Mouse (Mus musculus) CH12.LX (cell line): ENCODE results near the gene Cds1. TPM values are rescaled to one million over a fixed set of nuclear protein-coding genes. Genes with fewer than 3 reads are reported as not detected.

Source experiments
- DNase-seq: peaks from one replicate; pipeline ENCODE4 v3.0.0-alpha.2; 2013; ENCODE audit errors: extremely low read depth
- H3K27ac ChIP-seq: 2 replicates; pipeline ENCODE4 v1.5.1; 2012; ENCODE audit warnings: low read depth, mild to moderate bottlenecking, control low read depth, moderate library complexity; ENCODE audit not compliant: insufficient read depth
- H3K27me3 ChIP-seq: replicated peaks from 2 replicates; pipeline ENCODE3; 2012; ENCODE audit warnings: inconsistent platforms
- H3K36me3 ChIP-seq, 2 experiments: replicated peaks in 1 of 2; 2 replicates each; pipeline versions ENCODE3 to v1.6.1; 2012; ENCODE audit warnings: inconsistent platforms in 1 of 2, low read length in 1 of 2, mild to moderate bottlenecking in 1 of 2, mixed read lengths in 1 of 2, moderate library complexity in 1 of 2; ENCODE audit not compliant: control insufficient read depth in 1 of 2, insufficient read depth in 1 of 2
- H3K4me1 ChIP-seq, 2 experiments: 2 replicates each; pipeline ENCODE4 v1.6.1; 2012; ENCODE audit warnings: inconsistent platforms in 1 of 2, moderate library complexity in 1 of 2; ENCODE audit not compliant: insufficient read depth in 2 of 2, control insufficient read depth in 1 of 2
- H3K4me2 ChIP-seq: 2 replicates; pipeline ENCODE4 v1.6.1; 2012; ENCODE audit warnings: low read depth, mild to moderate bottlenecking, control low read depth; ENCODE audit not compliant: poor library complexity, insufficient read depth, severe bottlenecking
- H3K4me3 ChIP-seq, 3 experiments: fragments of 150-350 bp in 1 of 3; sonication (generic) in 1 of 3; replicated peaks in 1 of 3; 2 replicates each; pipeline versions ENCODE3 to v1.5.1; 2011 to 2012; ENCODE audit warnings: low read depth in 2 of 3, low read length in 2 of 3, mild to moderate bottlenecking in 2 of 3, moderate library complexity in 2 of 3, control low read depth in 1 of 3, improper control_type of control experiment in 1 of 3, inconsistent platforms in 1 of 3, mixed read lengths in 1 of 3; ENCODE audit not compliant: poor library complexity in 1 of 3
- H3K79me2 ChIP-seq: replicated peaks from 2 replicates; pipeline ENCODE4 v1.6.1; 2012; ENCODE audit warnings: mild to moderate bottlenecking, moderate library complexity; ENCODE audit not compliant: control insufficient read depth, poor library complexity, insufficient read depth, severe bottlenecking; ENCODE audit errors: extremely low read depth
- H3K9ac ChIP-seq: 2 replicates; pipeline ENCODE4 v1.6.1; 2012; ENCODE audit warnings: low read depth, mild to moderate bottlenecking, control low read depth, moderate library complexity; ENCODE audit not compliant: insufficient read depth
- H3K9me3 ChIP-seq: replicated peaks from 2 replicates; pipeline ENCODE3; 2012; ENCODE audit warnings: low read length, inconsistent platforms, mixed read lengths
- BHLHE40 ChIP-seq: IDR thresholded peaks from 2 replicates; pipeline ENCODE4 v1.6.1; 2011; ENCODE audit warnings: mild to moderate bottlenecking, low read depth, low read length, improper control_type of control experiment
- CHD2 ChIP-seq: IDR thresholded peaks from 2 replicates; pipeline ENCODE4 v1.6.1; 2011; ENCODE audit warnings: low read length, improper control_type of control experiment
- E2F4 ChIP-seq: IDR thresholded peaks from 2 replicates; pipeline ENCODE4 v1.6.1; 2011; ENCODE audit warnings: low read depth, low read length, improper control_type of control experiment; ENCODE audit not compliant: insufficient replicate concordance
- ELF1 ChIP-seq: IDR thresholded peaks from 2 replicates; pipeline ENCODE4 v1.6.1; 2014; ENCODE audit warnings: low read depth, mild to moderate bottlenecking, inconsistent platforms, low read length, improper control_type of control experiment
- ETS1 ChIP-seq: conservative IDR thresholded peaks from 2 replicates; pipeline ENCODE4 v1.6.1; 2012; ENCODE audit warnings: low read depth, mild to moderate bottlenecking, inconsistent platforms, low read length, improper control_type of control experiment, moderate library complexity
- MAFK ChIP-seq: IDR thresholded peaks from 2 replicates; pipeline ENCODE4 v1.6.1; 2011; ENCODE audit warnings: low read length, improper control_type of control experiment; ENCODE audit not compliant: insufficient replicate concordance
- MXI1 ChIP-seq: IDR thresholded peaks from 2 replicates; pipeline ENCODE4 v1.6.1; 2011; ENCODE audit warnings: mild to moderate bottlenecking, low read depth, low read length, improper control_type of control experiment
- NRF1 ChIP-seq: IDR thresholded peaks from 2 replicates; pipeline ENCODE4 v1.6.1; 2014; ENCODE audit warnings: low read depth, mild to moderate bottlenecking, inconsistent platforms, low read length, improper control_type of control experiment, moderate library complexity
- POLR2A ChIP-seq: IDR thresholded peaks from 2 replicates; pipeline ENCODE4 v1.6.1; 2011; ENCODE audit warnings: low read depth, mild to moderate bottlenecking, improper control_type of control experiment, low read length
- RCOR1 ChIP-seq: conservative IDR thresholded peaks from 2 replicates; pipeline ENCODE4 v1.6.1; 2012; ENCODE audit warnings: low read depth, mild to moderate bottlenecking, inconsistent platforms, low read length, improper control_type of control experiment
- SIN3A ChIP-seq: IDR thresholded peaks from 2 replicates; pipeline ENCODE4 v1.6.1; 2012; ENCODE audit warnings: low read length, improper control_type of control experiment, inconsistent platforms
- SMC3 ChIP-seq: IDR thresholded peaks from 2 replicates; pipeline ENCODE4 v1.6.1; 2011; ENCODE audit warnings: low read depth, low read length, improper control_type of control experiment
- TBP ChIP-seq: conservative IDR thresholded peaks from 2 replicates; pipeline ENCODE4 v1.6.1; 2011; ENCODE audit warnings: low read depth, low read length, improper control_type of control experiment
- TCF12 ChIP-seq: IDR thresholded peaks from 2 replicates; pipeline ENCODE4 v1.6.1; 2014; ENCODE audit warnings: low read depth, mild to moderate bottlenecking, inconsistent platforms, low read length, improper control_type of control experiment
- USF2 ChIP-seq: conservative IDR thresholded peaks from 2 replicates; pipeline ENCODE4 v1.6.1; 2011; ENCODE audit warnings: low read depth, low read length, improper control_type of control experiment
- ZKSCAN1 ChIP-seq: IDR thresholded peaks from 2 replicates; pipeline ENCODE4 v1.6.1; 2012; ENCODE audit warnings: low read depth, inconsistent platforms, low read length, improper control_type of control experiment, borderline replicate concordance
- ZMIZ1 ChIP-seq: IDR thresholded peaks from 2 replicates; pipeline ENCODE4 v1.6.1; 2012; ENCODE audit warnings: low read depth, mild to moderate bottlenecking, inconsistent platforms, low read length, improper control_type of control experiment
- dilution Hi-C: fragments of 300-500 bp; cut with MboI; formaldehyde crosslinking; loops from 2 replicates; pipeline ENCODE4 v1.14.3; 2020; ENCODE audit warnings: low sequenced_read_pairs; ENCODE audit not compliant: extremely low pct_unique_long_range_greater_than_20kb, extremely low pct_ligation_motif_present
- in situ Hi-C: fragments of 300-500 bp; cut with MboI; formaldehyde crosslinking; loops from 3 replicates; pipeline ENCODE4 v1.14.3; 2019; ENCODE audit warnings: low sequenced_read_pairs, low pct_ligation_motif_present, low pct_unique_long_range_greater_than_20kb, mixed read lengths
- polyA plus RNA-seq: library from polyadenylated mRNA; unstranded; fragments of >175 nt; gene quantifications from 2 replicates; pipeline ENCODE4 v1.2.1, GENCODE M21; 2012; ENCODE audit warnings: low read depth; ENCODE audit not compliant: insufficient read length
- total RNA-seq, 2 experiments: library from RNA; depleted of rRNA; stranded (reverse); fragments of 300-350 nt in 1 of 2; fragments of >200 nt in 1 of 2; gene quantifications; 2 replicates each; pipeline ENCODE4 v1.2.3; 2012 to 2014

Cds1 gene
- total and polyA plus RNA-seq, 3 experiments: not detected

DNA sequence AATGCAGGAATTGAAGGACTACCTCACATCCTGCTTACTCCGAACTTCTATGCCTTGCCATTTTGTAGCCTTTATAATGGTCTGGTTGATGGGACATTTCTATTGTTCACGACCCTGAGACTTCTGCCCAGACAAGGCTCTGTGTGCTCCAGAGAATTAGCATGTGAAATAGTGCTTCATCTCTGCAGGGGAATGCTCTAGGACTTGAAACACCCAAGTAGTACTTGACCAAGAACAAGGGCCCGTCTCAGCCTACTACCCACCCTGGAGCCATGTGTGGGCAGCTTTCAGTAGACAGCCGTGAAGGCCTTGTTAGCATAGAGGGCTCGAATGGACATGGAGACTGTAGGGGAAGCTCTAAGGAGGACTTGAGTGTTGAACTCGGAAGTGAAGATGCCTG lies 2.6 kb downstream of the Cds1 start:
- no peak overlapping the region for H3K9ac ChIP-seq
- H3K36me3 ChIP-seq: no peaks in the 10 kb centered on the region
- peaks cover 84% of the 10 kb centered on the region for H3K9me3 ChIP-seq
- no peak overlapping the region for H3K27ac ChIP-seq
- no peaks in the 10 kb centered on the region for H3K27me3 ChIP-seq
- no peaks in the 10 kb centered on the region for H3K79me2 ChIP-seq
- in situ Hi-C loops: no loop called here
- no peak overlapping the region for H3K4me3 ChIP-seq
- H3K4me1 ChIP-seq: no peaks in the 10 kb centered on the region
- TF ChIP-seq NRF1 (no peak), TCF12 (no peak), RCOR1 (no peak), SIN3A (no peak), MAFK (no peak), POLR2A (no peak), CHD2 (no peak), MXI1 (no peak), E2F4 (no peak)
- no peak overlapping the region for H3K4me2 ChIP-seq
- dilution Hi-C loops: no loop called here
- no peak for DNase-seq

DNA sequence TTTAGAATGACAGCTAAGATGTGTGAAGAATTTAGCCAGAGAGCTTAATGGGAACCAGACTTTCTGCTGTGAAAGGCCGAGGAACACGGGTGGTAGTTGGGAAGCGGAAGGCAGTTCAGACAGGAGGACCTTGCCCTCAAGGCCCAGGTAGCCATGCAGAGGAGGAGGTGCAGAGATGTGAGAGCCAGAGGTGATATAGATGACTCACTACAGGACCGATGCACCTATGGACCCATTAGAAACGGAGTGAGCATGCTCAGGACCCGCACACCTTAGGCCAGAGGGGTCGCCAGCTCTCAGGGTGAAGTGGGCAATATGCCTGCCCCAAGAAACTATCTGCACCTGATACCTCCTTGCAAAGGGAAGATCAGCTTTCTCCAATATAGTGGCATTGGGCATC lies 3.6 kb downstream of the Cds1 start:
- Histone ChIP-seq H3K4me1 (no peaks in the 10 kb centered on the region), H3K9ac (no peak overlapping the region), H3K27me3 (no peaks in the 10 kb centered on the region), H3K4me3 (no peak overlapping the region), H3K79me2 (no peaks in the 10 kb centered on the region), H3K4me2 (no peak overlapping the region), H3K27ac (no peak overlapping the region), H3K9me3 (peaks cover 86% of the 10 kb centered on the region), H3K36me3 (no peaks in the 10 kb centered on the region)
- dilution Hi-C loops: no loop called here
- in situ Hi-C loops: no loop called here
- TF ChIP-seq USF2: no peak
- no peak for TF ChIP-seq ZKSCAN1
- TF ChIP-seq BHLHE40: no peak
- TF ChIP-seq TBP: no peak
- no peak for TF ChIP-seq SMC3
- TF ChIP-seq ZMIZ1: no peak
- TF ChIP-seq ELF1: no peak
- no peak for TF ChIP-seq E2F4
- no peak for TF ChIP-seq ETS1
- TF ChIP-seq MAFK: no peak
- no peak for DNase-seq
